Mouse (Mus musculus): ENCODE measurements around the gene Rpgrip1l.

DNA sequence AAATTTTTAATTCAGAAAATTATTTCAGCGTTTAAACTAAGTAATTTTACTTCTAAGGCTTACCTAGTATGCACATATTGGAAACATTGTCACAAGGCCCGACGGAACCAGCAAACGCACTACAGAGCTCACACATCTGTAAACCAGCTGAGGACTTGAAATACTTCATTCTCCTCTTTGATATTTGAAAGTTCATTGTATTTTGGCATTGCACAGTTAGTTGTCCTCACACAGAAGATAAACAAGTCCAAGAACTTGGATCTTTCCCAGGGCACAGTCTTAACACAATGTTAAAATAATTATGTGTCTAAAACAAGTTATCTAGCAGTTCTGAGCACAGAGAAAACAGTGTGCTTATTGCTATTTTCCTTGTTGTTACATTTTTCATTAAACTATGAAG, 22.5 kb downstream of the Rpgrip1l start:
- no peak for TF ChIP-seq CTCF (conservative IDR thresholded peaks at IDR 0.05; ENCODE audit: low read length)
- TF ChIP-seq POU5F1 (IDR thresholded peaks at IDR 0.05; ENCODE audit: borderline replicate concordance, low read length), result no peak
